Mouse (Mus musculus) hindbrain, embryonic 11.5 days (tissue): ENCODE results near the gene BC048562. TPM values are rescaled to one million over a fixed set of nuclear protein-coding genes. Genes with fewer than 3 reads are reported as not detected.

Experiments
- ATAC-seq: fragments of 200-750 bp; cut with Nextera tagmentation; 2 replicates; pipeline ENCODE4 v1.8.0; 2017; ENCODE audit warnings: mild to moderate bottlenecking, moderate TSS enrichment, moderate library complexity; ENCODE audit not compliant: low FRiP score
- DNase-seq: peaks from one replicate; pipeline ENCODE4 v3.0.0-alpha.2; 2015; ENCODE audit warnings: low spot score
- H3K27ac ChIP-seq: fragments of 300-500 bp; sonication (generic); 2 replicates; pipeline ENCODE4 v1.5.1; 2014; ENCODE audit warnings: mild to moderate bottlenecking, low read depth, low read length
- H3K27me3 ChIP-seq: fragments of 300-500 bp; sonication (generic); 2 replicates; pipeline ENCODE4 v1.6.1; 2014; ENCODE audit warnings: mild to moderate bottlenecking, low read length, moderate library complexity, mixed read lengths; ENCODE audit not compliant: control insufficient read depth, insufficient read depth
- H3K36me3 ChIP-seq: fragments of 300-500 bp; sonication (generic); 2 replicates; pipeline ENCODE4 v1.6.1; 2014; ENCODE audit warnings: mild to moderate bottlenecking, low read length, moderate library complexity, mixed read lengths; ENCODE audit not compliant: control insufficient read depth, insufficient read depth
- H3K4me1 ChIP-seq: fragments of 300-500 bp; sonication (generic); replicated peaks from 2 replicates; pipeline ENCODE4 v1.6.1; 2014; ENCODE audit warnings: low read length, mixed read lengths; ENCODE audit not compliant: control insufficient read depth, insufficient read depth
- H3K4me2 ChIP-seq: fragments of 300-500 bp; sonication (generic); replicated peaks from 2 replicates; pipeline ENCODE4 v1.6.1; 2014; ENCODE audit warnings: mild to moderate bottlenecking, low read depth, low read length
- H3K4me3 ChIP-seq: fragments of 300-500 bp; sonication (generic); 2 replicates; pipeline ENCODE4 v1.5.1; 2014; ENCODE audit warnings: low read depth, low read length
- H3K9ac ChIP-seq: fragments of 300-500 bp; sonication (generic); 2 replicates; pipeline ENCODE4 v1.6.1; 2014; ENCODE audit warnings: low read depth, low read length
- H3K9me3 ChIP-seq: fragments of 300-500 bp; sonication (generic); 2 replicates; pipeline ENCODE4 v1.6.1; 2016; ENCODE audit warnings: low read length; ENCODE audit not compliant: control insufficient read depth
- WGBS: fragments of 180-500 bp; shearing (Covaris S2); extraction: QIAGEN DNeasy Blood & Tissue Kit; methylation state at CpG from one replicate; pipeline ENCODE4 v1.1.7; 2014; 5-methylcytosine and 5-hydroxymethylcytosine counted together
- polyA plus RNA-seq: library from polyadenylated mRNA; unstranded; fragments of >200 nt; fragmentation: Nextera tagmentation; extraction: Ambion mirVana; gene quantifications from 2 replicates; pipeline ENCODE4 v1.2.1, GENCODE M21; 2014

BC048562 gene
- polyA plus RNA-seq, 1 experiment from 2014 or later: not detected

DNA sequence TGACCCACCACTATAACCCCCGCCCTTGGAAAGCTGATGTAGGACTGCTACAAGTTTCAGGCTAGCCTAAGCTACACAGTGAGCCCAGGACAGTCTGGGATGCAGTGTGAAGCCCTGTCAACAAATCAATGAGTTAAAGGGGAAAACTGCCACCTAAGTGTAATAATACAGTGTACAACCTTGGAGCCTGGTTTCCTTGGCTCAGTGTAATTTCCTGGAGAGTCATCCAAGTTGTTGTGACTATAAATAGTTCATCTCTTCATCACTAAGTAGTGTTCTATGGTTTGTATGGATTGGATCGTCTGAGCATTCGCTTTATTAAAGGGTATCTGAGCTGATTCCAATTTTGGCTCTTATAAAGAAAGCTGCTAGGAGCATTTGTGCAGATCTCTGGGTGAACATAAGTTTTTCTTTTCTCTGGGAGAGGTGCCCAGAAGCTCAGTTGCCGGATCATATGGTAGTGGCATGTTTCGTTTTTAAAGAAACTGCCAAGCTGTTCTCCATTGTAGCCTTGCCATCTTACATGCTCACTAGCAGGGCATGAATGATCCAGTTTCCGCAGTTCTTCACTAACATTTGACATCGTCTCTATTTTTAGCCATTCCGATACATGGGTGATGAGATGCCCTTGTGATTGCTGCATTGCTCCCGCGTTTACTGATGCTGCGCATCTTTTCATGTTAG, 5.1 kb downstream of the BC048562 start:
- no peak overlapping the region for H3K4me2 ChIP-seq
- no peak overlapping the region for H3K27ac ChIP-seq
- H3K4me3 ChIP-seq: no peak overlapping the region
- H3K27me3 ChIP-seq: no peaks in the 10 kb centered on the region; the same call in 1 of the 2 replicates
- no peaks in the 10 kb centered on the region for H3K36me3 ChIP-seq
- H3K9ac ChIP-seq: no peak overlapping the region
- no peaks in the 10 kb centered on the region for H3K4me1 ChIP-seq
- H3K9me3 ChIP-seq: no peaks in the 10 kb centered on the region
- ATAC-seq (no peak), DNase-seq (no peak)
- 91% methylated on average over 11 of the region's 11 CpGs for WGBS

DNA sequence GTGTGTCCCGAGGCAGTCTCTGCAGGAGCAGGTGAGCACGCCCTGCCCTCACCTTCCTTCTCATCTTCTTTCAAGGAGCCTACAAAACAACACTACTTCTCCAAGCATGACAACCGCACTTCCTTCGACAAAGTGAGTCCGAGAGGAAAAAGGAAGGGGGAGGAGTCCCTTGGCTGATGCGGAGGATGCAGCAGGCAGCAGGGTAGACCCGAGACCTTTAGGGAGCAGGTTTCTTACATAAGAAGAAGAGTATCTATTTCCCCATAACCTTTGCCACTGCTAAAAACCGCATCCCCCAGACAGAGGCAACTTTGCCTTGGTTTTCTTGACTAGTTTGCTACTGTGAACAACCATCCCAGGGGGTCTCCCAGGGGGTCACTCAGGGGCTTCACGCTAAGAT, 8.8 kb downstream of the BC048562 start:
- no peak overlapping the region for H3K4me2 ChIP-seq
- WGBS: 71% methylated on average over 9 of the region's 9 CpGs
- ATAC-seq (no peak), DNase-seq (no peak)
- H3K9me3 ChIP-seq: no peaks in the 10 kb centered on the region
- no peaks in the 10 kb centered on the region for H3K36me3 ChIP-seq
- no peak overlapping the region for H3K9ac ChIP-seq
- no peak overlapping the region for H3K4me3 ChIP-seq
- peaks cover 8% of the 10 kb centered on the region for H3K4me1 ChIP-seq
- no peaks in the 10 kb centered on the region; the same call in 1 of the 2 replicates for H3K27me3 ChIP-seq
- no peak overlapping the region for H3K27ac ChIP-seq

DNA sequence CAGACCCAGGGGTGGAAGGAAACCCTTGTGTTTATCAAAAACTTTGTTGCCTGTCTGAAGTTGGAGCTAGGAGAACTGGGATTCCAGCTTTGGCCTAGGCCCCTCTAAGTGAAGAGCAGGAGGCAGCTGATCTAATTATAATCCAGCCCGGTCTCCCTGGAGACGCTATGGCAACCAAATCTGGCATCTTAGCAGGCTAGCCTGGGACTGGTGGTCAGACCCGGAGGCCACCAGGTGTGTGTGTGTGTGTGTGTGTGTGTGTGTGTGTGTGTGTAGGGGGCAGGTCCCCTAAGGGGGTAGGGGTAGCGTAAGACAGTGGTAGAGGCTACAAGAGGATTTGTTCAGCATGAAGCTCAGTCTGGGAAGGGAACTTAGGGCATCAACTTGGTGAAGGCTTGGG, 13.6 kb downstream of the BC048562 start:
- H3K27me3 ChIP-seq: no peaks in the 10 kb centered on the region; the same call in 1 of the 2 replicates
- WGBS: 38% methylated on average over 4 of the region's 4 CpGs
- peak overlapping the region; percentile 19; the same call in 1 of the 2 replicates for H3K9ac ChIP-seq
- H3K4me1 ChIP-seq: peaks cover 21% of the 10 kb centered on the region
- no peaks in the 10 kb centered on the region for H3K36me3 ChIP-seq
- H3K9me3 ChIP-seq: no peaks in the 10 kb centered on the region
- ATAC-seq (peak; percentile 79), DNase-seq (peak; percentile 87)
- H3K27ac ChIP-seq: peak overlapping the region; percentile 83
- H3K4me2 ChIP-seq: peak overlapping the region; percentile 97
- 0 out of 2 replicates have a peak overlapping the region, but pooled peaks have one; percentile 4 for H3K4me3 ChIP-seq

DNA sequence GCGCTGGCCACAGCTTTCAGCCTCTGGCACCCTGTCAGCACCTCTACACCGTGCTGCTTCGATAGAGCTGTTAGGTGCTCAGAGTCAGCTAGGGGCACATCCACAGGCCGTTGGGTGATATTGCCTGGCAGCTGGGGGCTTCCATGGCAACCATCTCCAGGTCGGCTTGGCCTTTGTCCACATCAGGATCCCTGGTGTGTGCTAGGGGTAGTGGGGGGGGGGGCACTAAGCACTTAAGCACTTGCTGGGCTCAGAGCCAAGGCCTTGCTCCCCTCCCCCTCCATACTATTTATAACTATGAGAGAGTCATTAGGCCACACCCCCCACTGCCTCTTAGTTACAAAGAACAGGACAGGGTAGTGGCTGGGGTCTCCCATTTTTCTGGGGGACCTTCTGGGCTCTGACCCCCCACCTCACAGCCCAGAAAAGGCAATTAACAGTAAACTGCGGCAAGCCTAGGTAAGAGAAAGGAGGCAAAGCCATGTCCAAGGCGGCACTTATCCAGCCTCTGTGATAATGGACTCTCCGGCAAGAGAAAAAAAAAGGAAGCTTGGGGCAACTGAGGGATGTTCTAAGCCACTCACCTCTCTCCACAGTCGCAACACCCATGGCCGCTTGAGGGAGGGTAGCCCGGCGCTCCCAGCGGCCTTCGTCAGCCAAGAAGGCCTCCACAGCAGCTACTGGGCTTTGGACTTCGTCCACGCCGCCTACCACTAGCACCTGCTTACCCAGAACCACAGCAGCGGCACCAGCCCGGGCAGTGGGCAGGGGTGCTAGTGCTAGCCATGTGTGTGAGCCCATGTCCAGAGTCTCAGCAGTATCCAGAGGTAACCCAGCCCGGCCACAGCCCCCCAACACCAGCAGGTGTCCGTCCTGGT, 14.2 kb downstream of the BC048562 start:
- DNase-seq (peak; percentile 59), ATAC-seq (peak; percentile 67)
- Histone ChIP-seq H3K27ac (peak overlapping the region; percentile 83), H3K4me3 (0 out of 2 replicates have a peak overlapping the region, but pooled peaks have one; percentile 12), H3K9me3 (no peaks in the 10 kb centered on the region), H3K4me2 (peak overlapping the region; percentile 97), H3K36me3 (no peaks in the 10 kb centered on the region), H3K4me1 (peaks cover 21% of the 10 kb centered on the region), H3K9ac (peak overlapping the region; percentile 34), H3K27me3 (no peaks in the 10 kb centered on the region)
- WGBS: 70% methylated on average over 21 of the region's 21 CpGs

DNA sequence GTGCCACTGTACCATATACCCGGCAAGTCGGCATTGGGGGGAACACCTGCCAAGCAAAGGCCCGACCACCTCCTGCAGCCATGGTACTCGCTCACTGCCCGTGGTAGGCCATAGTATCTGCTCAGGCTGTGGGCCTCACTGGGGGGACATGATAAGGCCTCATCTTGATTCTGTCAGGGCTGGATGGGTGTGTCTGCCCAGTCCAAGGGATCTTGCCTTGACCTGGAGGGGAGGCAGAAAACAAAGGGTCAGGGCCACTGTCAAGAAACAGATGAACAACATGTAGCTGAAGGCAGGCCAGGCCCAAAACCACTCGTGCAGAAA, 14.8 kb downstream of the BC048562 start:
- peak overlapping the region; percentile 12; the same call in 1 of the 2 replicates for H3K4me3 ChIP-seq

DNA sequence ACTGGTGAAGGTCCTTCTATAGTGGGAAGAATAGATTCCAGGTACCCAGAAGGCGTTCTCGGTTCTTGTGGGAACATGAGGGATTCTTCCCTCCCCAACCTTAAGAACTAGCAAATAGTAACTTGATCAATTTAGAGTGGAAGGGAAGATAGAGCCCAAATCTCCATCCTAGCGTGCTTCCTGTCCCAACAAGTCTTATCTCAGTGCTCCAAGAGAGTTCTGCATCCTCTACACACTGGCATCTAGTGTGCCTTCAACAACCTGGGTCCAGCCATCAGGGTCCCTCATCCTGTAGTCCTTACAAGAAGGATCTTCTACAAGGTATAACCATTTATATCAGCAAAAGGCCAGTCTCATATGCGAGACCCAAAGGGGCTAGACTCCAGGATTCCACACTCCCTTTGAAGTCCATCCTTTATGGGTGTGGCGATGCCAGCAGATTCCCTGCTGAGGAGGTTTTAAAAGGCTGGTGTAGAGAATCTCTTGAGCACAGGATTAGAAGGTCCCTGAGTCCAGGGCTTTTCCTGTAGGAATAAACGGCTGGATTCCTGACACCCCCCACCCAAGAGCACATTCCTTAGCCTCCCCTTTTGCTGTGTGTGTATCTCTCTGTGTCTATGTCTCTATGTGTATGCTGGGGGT, 15.4 kb downstream of the BC048562 start:
- Histone ChIP-seq H3K27ac (no peak overlapping the region), H3K27me3 (no peaks in the 10 kb centered on the region), H3K4me3 (peak overlapping the region; percentile 54), H3K36me3 (no peaks in the 10 kb centered on the region), H3K9me3 (no peaks in the 10 kb centered on the region), H3K9ac (peak overlapping the region; percentile 70), H3K4me1 (peaks cover 21% of the 10 kb centered on the region), H3K4me2 (peak overlapping the region; percentile 97)
- DNase-seq: no peak
- ATAC-seq: no peak
- WGBS: 48% methylated on average over 6 of the region's 6 CpGs

More for the DNA sequence above, 14.8 kb downstream of the BC048562 start:
- no peaks in the 10 kb centered on the region for H3K27me3 ChIP-seq
- DNase-seq (no peak), ATAC-seq (no peak)
- H3K9ac ChIP-seq: peak overlapping the region; percentile 34; the same call in 1 of the 2 replicates
- 92% methylated on average over 6 of the region's 6 CpGs for whole genome bisulfite sequencing
- no peaks in the 10 kb centered on the region for H3K36me3 ChIP-seq
- no peaks in the 10 kb centered on the region for H3K9me3 ChIP-seq
- H3K4me1 ChIP-seq: peaks cover 21% of the 10 kb centered on the region
- peak overlapping the region; percentile 97 for H3K4me2 ChIP-seq
- H3K27ac ChIP-seq: peak overlapping the region; percentile 83

DNA sequence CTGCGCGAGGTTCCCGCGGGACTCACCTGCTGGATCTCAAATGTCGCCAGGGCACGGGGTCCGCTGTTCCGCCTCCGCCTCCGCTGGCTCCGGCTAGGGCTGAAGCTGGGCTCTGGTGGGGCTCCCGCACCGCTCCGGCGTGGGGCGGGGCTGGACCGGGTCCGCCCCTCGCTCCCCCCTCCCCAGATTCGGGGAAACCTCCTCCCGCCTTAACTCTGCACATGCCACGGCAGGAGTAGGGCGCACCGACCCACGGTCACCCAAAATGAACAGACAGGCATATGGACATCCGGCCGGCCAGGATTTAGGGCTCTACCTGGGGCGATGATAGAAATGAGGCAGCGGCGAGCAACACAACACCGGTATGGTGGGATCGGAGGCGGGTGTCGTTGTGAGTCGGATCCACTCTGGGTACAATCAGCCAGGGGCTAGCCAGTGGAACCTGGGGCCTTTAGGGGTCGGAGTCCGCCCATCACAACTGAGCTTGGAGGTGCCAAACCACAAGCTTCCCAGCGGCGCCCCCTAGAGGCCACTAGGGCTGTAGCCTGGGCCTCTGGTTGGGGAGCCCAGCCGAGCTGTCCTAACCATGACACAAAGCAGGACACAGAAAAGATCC, 16.1 kb downstream of the BC048562 start:
- WGBS: under 1% methylated on average over 40 of the region's 40 CpGs
- ATAC-seq: peak; percentile 79

DNA sequence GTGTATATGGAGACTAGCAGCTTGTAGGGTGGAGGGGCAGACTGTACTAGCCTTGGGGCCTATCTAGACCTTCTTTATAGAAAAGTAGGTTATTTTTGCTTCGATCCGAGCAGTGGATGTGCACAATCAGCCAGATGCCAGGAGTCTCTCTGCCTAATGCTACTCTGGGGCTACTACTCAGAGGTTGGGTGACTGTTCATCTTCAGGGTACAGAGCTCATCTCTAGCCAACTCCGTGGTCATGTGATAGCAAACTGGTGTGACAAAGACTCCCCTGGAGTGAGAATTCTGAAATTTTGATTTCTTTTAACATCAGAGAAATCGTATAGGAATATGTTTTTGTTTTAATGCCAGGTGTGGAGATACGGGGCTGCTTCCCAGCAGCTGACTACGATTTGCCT, 16.6 kb downstream of the BC048562 start:
- Histone ChIP-seq H3K4me1 (peaks cover 21% of the 10 kb centered on the region), H3K9me3 (no peaks in the 10 kb centered on the region), H3K4me3 (peak overlapping the region; percentile 54), H3K4me2 (peak overlapping the region; percentile 97), H3K27ac (no peak overlapping the region), H3K36me3 (no peaks in the 10 kb centered on the region), H3K9ac (peak overlapping the region; percentile 70; the same call in 1 of the 2 replicates), H3K27me3 (no peaks in the 10 kb centered on the region)
- 57% methylated on average over 6 of the region's 6 CpGs for WGBS
- DNase-seq (no peak), ATAC-seq (no peak)

More for the DNA sequence above, 16.1 kb downstream of the BC048562 start:
- H3K4me3 ChIP-seq: peak overlapping the region; percentile 54
- H3K36me3 ChIP-seq: no peaks in the 10 kb centered on the region
- peak; percentile 96 for DNase-seq
- H3K4me1 ChIP-seq: peaks cover 21% of the 10 kb centered on the region
- H3K9ac ChIP-seq: peak overlapping the region; percentile 70
- peak overlapping the region; percentile 97 for H3K4me2 ChIP-seq
- no peaks in the 10 kb centered on the region for H3K9me3 ChIP-seq
- H3K27me3 ChIP-seq: no peaks in the 10 kb centered on the region
- H3K27ac ChIP-seq: peak overlapping the region; percentile 39; the same call in 1 of the 2 replicates
